Mouse (Mus musculus): ENCODE measurements at regions not wholly inside any gene's neighbourhood (a gene's known extent, or its start where the extent isn't known, plus 50 kb on each side); places are given as distances from the start of the nearest gene placed in this dataset.

GRCm38 (mm10) chr3:115284487-115284886 is 380.6 kb downstream of the Olfm3 start:
- H3K9ac ChIP-seq = no peak overlapping the region
- DNase-seq = no peak
- no peaks in the 10 kb centered on the region for H3K36me3 ChIP-seq (ENCODE audit: insufficient read depth)
- H3K27me3 ChIP-seq (ENCODE audit: insufficient read depth, low read length) = no peaks in the 10 kb centered on the region
- no peak for TF ChIP-seq CTCF (IDR thresholded peaks at IDR 0.05; ENCODE audit: low read depth)
- H3K9me3 ChIP-seq (ENCODE audit: low read depth, low read length) = no peaks in the 10 kb centered on the region
- ATAC-seq (ENCODE audit: insufficient read depth) = no peak
- H3K4me1 ChIP-seq (ENCODE audit: insufficient read depth) = no peaks in the 10 kb centered on the region
- H3K27ac ChIP-seq (ENCODE audit: low read depth) = no peak overlapping the region
- 70% methylated on average over 2 of the region's 2 CpGs for WGBS
- H3K4me2 ChIP-seq = no peak overlapping the region
- no peak overlapping the region for H3K4me3 ChIP-seq (ENCODE audit: low read depth, low read length)

Data from lung, embryonic 14.5 days (tissue).